Mouse (Mus musculus): ENCODE measurements around the gene Rbmxl2. TPM values are rescaled to one million over a fixed set of nuclear protein-coding genes. Genes with fewer than 3 reads are reported as not detected.

Rbmxl2 gene
- polyA plus RNA-seq, 1 experiment from 2014 or later, result not detected

- no peak overlapping the region for H3K27ac ChIP-seq (replicated peaks)
- no peaks in the 10 kb centered on the region for H3K4me1 ChIP-seq
- no peak overlapping the region for H3K9ac ChIP-seq
- H3K9me3 ChIP-seq (replicated peaks), result no peaks in the 10 kb centered on the region
- no peak for ATAC-seq (ENCODE audit: insufficient number of reproducible peaks, low FRiP score, low TSS enrichment, low read depth)
- H3K4me3 ChIP-seq (replicated peaks), result no peak overlapping the region
- no peaks in the 10 kb centered on the region for H3K27me3 ChIP-seq
- 68% methylated on average over 5 of the region's 5 CpGs for WGBS
- no peaks in the 10 kb centered on the region for H3K36me3 ChIP-seq
- H3K4me2 ChIP-seq (replicated peaks), result no peak overlapping the region
Measured at GRCm38 (mm10) chr7:107250211-107250985, 41.2 kb downstream of the Rbmxl2 start.

GRCm38 (mm10) chr7:107253355-107253754, 44.1 kb downstream of the Rbmxl2 start:
- Histone ChIP-seq H3K9ac (no peak overlapping the region), H3K4me2 (replicated peaks) (no peak overlapping the region), H3K9me3 (replicated peaks) (no peaks in the 10 kb centered on the region), H3K27me3 (no peaks in the 10 kb centered on the region), H3K27ac (replicated peaks) (no peak overlapping the region), H3K4me1 (no peaks in the 10 kb centered on the region), H3K36me3 (no peaks in the 10 kb centered on the region), H3K4me3 (replicated peaks) (no peak overlapping the region)
- 77% methylated on average over 3 of the region's 3 CpGs for WGBS
- ATAC-seq (ENCODE audit: insufficient number of reproducible peaks, low FRiP score, low TSS enrichment, low read depth), result no peak

GRCm38 (mm10) chr7:107259936-107260335, 50.7 kb downstream of the Rbmxl2 start:
- Histone ChIP-seq H3K9me3 (replicated peaks) (no peaks in the 10 kb centered on the region), H3K4me3 (replicated peaks) (no peak overlapping the region), H3K27ac (replicated peaks) (no peak overlapping the region), H3K27me3 (no peaks in the 10 kb centered on the region), H3K36me3 (no peaks in the 10 kb centered on the region), H3K4me2 (replicated peaks) (no peak overlapping the region), H3K9ac (no peak overlapping the region), H3K4me1 (no peaks in the 10 kb centered on the region)
- WGBS, result 65% methylated on average over 5 of the region's 5 CpGs
- ATAC-seq (ENCODE audit: insufficient number of reproducible peaks, low FRiP score, low TSS enrichment, low read depth), result no peak

Other genes starting within 250 kb of the Rbmxl2 start
- 0.11 TPM in 1 of 2 replicates, not detected in the other for gene Olfr6, start 245.5 kb upstream of the Rbmxl2 start, polyA plus RNA-seq (2015; fragmentation: Nextera tagmentation; extraction: Ambion mirVana)
- not detected in 2 replicates for gene Olfr711, start 234.0 kb upstream of the Rbmxl2 start, polyA plus RNA-seq (2015; fragmentation: Nextera tagmentation; extraction: Ambion mirVana)
- gene Olfr2, start 203.4 kb upstream of the Rbmxl2 start, polyA plus RNA-seq (2015; fragmentation: Nextera tagmentation; extraction: Ambion mirVana), result not detected in 2 replicates
- 0.16 TPM in 1 of 2 replicates, not detected in the other for gene Olfr713, start 178.3 kb upstream of the Rbmxl2 start, polyA plus RNA-seq (2015; fragmentation: Nextera tagmentation; extraction: Ambion mirVana)
- gene Olfr714, start 138.5 kb upstream of the Rbmxl2 start, polyA plus RNA-seq (2015; fragmentation: Nextera tagmentation; extraction: Ambion mirVana), result not detected in 2 replicates
- gene Olfr17, start 116.2 kb upstream of the Rbmxl2 start, polyA plus RNA-seq (2015; fragmentation: Nextera tagmentation; extraction: Ambion mirVana), result 0.08 and 0.12 TPM in 2 replicates
- not detected in 2 replicates for gene Olfr715b, start 99.1 kb upstream of the Rbmxl2 start, polyA plus RNA-seq (2015; fragmentation: Nextera tagmentation; extraction: Ambion mirVana)
- gene Olfr715, start 78.4 kb upstream of the Rbmxl2 start, polyA plus RNA-seq (2015; fragmentation: Nextera tagmentation; extraction: Ambion mirVana), result not detected in 2 replicates
- 0.05 TPM in 1 of 2 replicates, not detected in the other for gene Olfr716, start 71.1 kb upstream of the Rbmxl2 start, polyA plus RNA-seq (2015; fragmentation: Nextera tagmentation; extraction: Ambion mirVana)
- not detected in 2 replicates for gene Nlrp14, start 42.5 kb upstream of the Rbmxl2 start, polyA plus RNA-seq (2015; fragmentation: Nextera tagmentation; extraction: Ambion mirVana)
- 4.3 and 4.7 TPM in 2 replicates for gene Syt9, start 161.3 kb downstream of the Rbmxl2 start, polyA plus RNA-seq (2015; fragmentation: Nextera tagmentation; extraction: Ambion mirVana)